In genomic region chr4:34644779-34645178, GRCm38 (mm10) we compare ENCODE assay signal across 29 mouse cellular contexts.
"Had no signal": no experiment of that assay in that cellular context is flagged by ENCODE, and none has a peak within 500 bp of the region (broad histone marks: within the 10 kb centered on the region; RNA-seq: fewer than 3 reads in every experiment).

No protein-coding gene starts in this region.

- H3K4me1 ChIP-seq: limb, embryonic 10.5 days; limb, embryonic 12.5 days; limb, embryonic 13.5 days; liver, embryonic 12.5 days; liver, embryonic 13.5 days; liver, embryonic 15.5 days; megakaryocyte, embryonic 14.5 days; midbrain, embryonic 10.5 days; midbrain, embryonic 12.5 days; midbrain, embryonic 13.5 days; midbrain, embryonic 15.5 days; neural tube, embryonic 12.5 days had no signal

- H3K9me3 ChIP-seq: limb, embryonic 10.5 days; limb, embryonic 12.5 days; limb, embryonic 13.5 days; limb, embryonic 15.5 days; liver, embryonic 12.5 days; liver, embryonic 13.5 days; liver, embryonic 15.5 days; midbrain, embryonic 10.5 days; midbrain, embryonic 12.5 days; midbrain, embryonic 13.5 days; midbrain, embryonic 15.5 days; neural tube, embryonic 12.5 days had no signal

- H3K27ac ChIP-seq: left cerebral cortex, adult 2 months; limb, embryonic 10.5 days; limb, embryonic 12.5 days; limb, embryonic 13.5 days; limb, embryonic 15.5 days; liver, embryonic 12.5 days; liver, embryonic 13.5 days; liver, embryonic 14.5 days; liver, embryonic 15.5 days; macrophage; midbrain, embryonic 10.5 days; midbrain, embryonic 12.5 days; midbrain, embryonic 13.5 days; midbrain, embryonic 15.5 days; neural tube, embryonic 12.5 days had no signal

- H3K27me3 ChIP-seq: limb, embryonic 12.5 days; limb, embryonic 13.5 days; limb, embryonic 15.5 days; liver, embryonic 12.5 days; liver, embryonic 13.5 days; liver, embryonic 15.5 days; megakaryocyte, embryonic 14.5 days; midbrain, embryonic 12.5 days; midbrain, embryonic 13.5 days; midbrain, embryonic 15.5 days; neural tube, embryonic 12.5 days had no signal

- H3K4me3 ChIP-seq: left cerebral cortex, adult 2 months; limb, embryonic 10.5 days; limb, embryonic 12.5 days; limb, embryonic 13.5 days; limb, embryonic 15.5 days; liver, embryonic 12.5 days; liver, embryonic 13.5 days; liver, embryonic 15.5 days; megakaryocyte, embryonic 14.5 days; midbrain, embryonic 10.5 days; midbrain, embryonic 12.5 days; midbrain, embryonic 13.5 days; midbrain, embryonic 15.5 days; myocyte; neural tube, embryonic 12.5 days had no signal

- H3K4me2 ChIP-seq: limb, embryonic 12.5 days; limb, embryonic 13.5 days; limb, embryonic 15.5 days; liver, embryonic 11.5 days; liver, embryonic 12.5 days; liver, embryonic 13.5 days; liver, embryonic 15.5 days; lung, embryonic 14.5 days; midbrain, embryonic 11.5 days; midbrain, embryonic 12.5 days; midbrain, embryonic 13.5 days; midbrain, embryonic 15.5 days; neural tube, embryonic 12.5 days had no signal

- ATAC-seq: liver, embryonic 12.5 days; liver, postnatal 0 days; midbrain, embryonic 13.5 days; midbrain, embryonic 15.5 days; midbrain, embryonic 16.5 days had no signal

- H3K9ac ChIP-seq: limb, embryonic 12.5 days; limb, embryonic 13.5 days; limb, embryonic 15.5 days; liver, embryonic 12.5 days; liver, embryonic 13.5 days; liver, embryonic 14.5 days; liver, embryonic 15.5 days; liver, postnatal 0 days; lung, embryonic 14.5 days; midbrain, embryonic 12.5 days; midbrain, embryonic 13.5 days; midbrain, embryonic 15.5 days; neural tube, embryonic 12.5 days had no signal

- DNase-seq: layer of hippocampus, postnatal 36 days; left cerebral cortex, postnatal 4 days; liver; liver, embryonic 13.5 days; liver, postnatal 0 days; lung, adult 2 months; lung, embryonic 14.5 days; lung, postnatal 10 days; lung, postnatal 14 days; midbrain, embryonic 14.5 days had no signal
